ENCODE assay signal across 8 mouse cellular contexts in the genomic region with DNA sequence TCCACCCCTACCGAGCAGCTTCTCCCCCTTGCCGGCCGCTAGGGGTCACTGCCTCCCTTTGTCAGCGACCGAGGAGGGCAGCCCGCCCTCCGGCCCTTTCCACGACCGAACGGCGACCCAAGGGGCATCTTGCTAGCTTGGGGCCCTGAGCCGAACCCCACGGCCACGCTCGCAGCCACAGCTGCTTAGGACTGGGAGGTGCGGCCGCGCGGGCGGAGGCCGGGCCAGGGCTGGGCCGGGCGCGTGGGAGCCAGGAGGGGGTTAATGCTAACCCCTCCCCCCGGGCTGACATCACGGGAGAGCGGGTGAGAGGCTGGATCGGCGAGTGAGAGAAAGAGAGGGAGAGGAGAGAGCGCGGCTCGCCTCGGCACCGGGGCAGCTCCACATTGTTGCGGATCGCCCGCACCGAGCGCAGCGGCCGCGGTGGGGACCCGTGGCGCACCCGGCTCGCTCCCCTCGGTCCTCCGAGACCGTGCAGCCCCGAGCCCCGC. TPM values are rescaled to one million over a fixed set of nuclear protein-coding genes. Genes with fewer than 3 reads are reported as not detected.
DNase-seq lines count a peak whose midpoint lies in the region; ATAC-seq and TF ChIP-seq lines count a peak whose summit lies in the region.

TSS of gene Nectin1 (plus strand) at position 338 of the 491 bp plus-strand sequence.

- intact Hi-C loops in heart, postnatal 10 days (cut with DNase I), result loop anchor here (1.0 to 5.0 kb wide), 4 partner anchors 59 to 406 kb away; no protein-coding TSS in a partner anchor

- H3K27me3 ChIP-seq in forebrain, embryonic 13.5 days, result 0 out of 2 replicates have a peak, but pooled peaks cover 4% of the 10 kb centered on the region
- peaks cover 65% of the 10 kb centered on the region for H3K27me3 ChIP-seq in liver, embryonic 15.5 days
- H3K27me3 ChIP-seq in neural tube, embryonic 12.5 days (replicated peaks), result peaks cover 5% of the 10 kb centered on the region; the same call in 1 of the 2 replicates
- H3K27me3 ChIP-seq in stomach, postnatal 0 days (ENCODE audit: control insufficient read depth, insufficient read depth, low read length), result no peaks in the 10 kb centered on the region

- TF ChIP-seq EP300 in stomach, postnatal 0 days (optimal IDR thresholded peaks at IDR 0.05), result no peak

- H3K4me1 ChIP-seq in forebrain, embryonic 13.5 days, result peaks cover 50% of the 10 kb centered on the region
- peaks cover 19% of the 10 kb centered on the region for H3K4me1 ChIP-seq in liver, embryonic 15.5 days (replicated peaks)
- peaks cover 48% of the 10 kb centered on the region for H3K4me1 ChIP-seq in neural tube, embryonic 12.5 days
- H3K4me1 ChIP-seq in stomach, postnatal 0 days (replicated peaks; ENCODE audit: control insufficient read depth, insufficient read depth), result no peaks in the 10 kb centered on the region

- DNase-seq in c-Kit-positive CD71-negative TER-119-negative erythroid progenitor cells, embryonic 14.5 days (ENCODE audit: low read depth), result peak; percentile 49
- peak; percentile 89 to 90 for DNase-seq in heart, postnatal 10 days
- DNase-seq in kidney, postnatal 4 days, result peak; percentile 90 to 93
- DNase-seq in stomach, postnatal 0 days (ENCODE audit: low spot score), result peak; percentile 90

- no peaks in the 10 kb centered on the region for H3K9me3 ChIP-seq in forebrain, embryonic 13.5 days (replicated peaks)
- H3K9me3 ChIP-seq in liver, embryonic 15.5 days (replicated peaks), result no peaks in the 10 kb centered on the region
- no peaks in the 10 kb centered on the region for H3K9me3 ChIP-seq in neural tube, embryonic 12.5 days
- H3K9me3 ChIP-seq in stomach, postnatal 0 days (ENCODE audit: control insufficient read depth, low read length), result no peaks in the 10 kb centered on the region

- WGBS in forebrain, embryonic 13.5 days, result 0% methylated on average over 49 of the region's 51 CpGs
- WGBS in liver, embryonic 15.5 days (ENCODE audit: insufficient replicate concordance), result under 1% methylated on average over 51 of the region's 51 CpGs
- WGBS in neural tube, embryonic 12.5 days, result under 1% methylated on average over 49 of the region's 51 CpGs
- WGBS in stomach, postnatal 0 days, result under 1% methylated on average over 39 of the region's 51 CpGs

- H3K4me2 ChIP-seq in forebrain, embryonic 13.5 days, result peak within 1 kb of the TSS; percentile 91
- peak within 1 kb of the TSS; percentile 71 for H3K4me2 ChIP-seq in liver, embryonic 15.5 days
- peak within 1 kb of the TSS; percentile 85 for H3K4me2 ChIP-seq in neural tube, embryonic 12.5 days (replicated peaks)
- H3K4me2 ChIP-seq in stomach, postnatal 0 days (replicated peaks; ENCODE audit: low read depth), result peak within 1 kb of the TSS; percentile 99

- TF ChIP-seq CTCF in stomach, postnatal 0 days (IDR thresholded peaks at IDR 0.05; ENCODE audit: low read depth), result peak; percentile 93

- peak within 1 kb of the TSS; percentile 94 for H3K4me3 ChIP-seq in forebrain, embryonic 13.5 days
- peak within 1 kb of the TSS; percentile 63 for H3K4me3 ChIP-seq in liver, embryonic 15.5 days (replicated peaks)
- H3K4me3 ChIP-seq in neural tube, embryonic 12.5 days, result peak within 1 kb of the TSS; percentile 98
- peak within 1 kb of the TSS; percentile 86 for H3K4me3 ChIP-seq in stomach, postnatal 0 days (ENCODE audit: low read depth, low read length)

- H3K36me3 ChIP-seq in forebrain, embryonic 13.5 days (ENCODE audit: poor library complexity, severe bottlenecking), result no peaks in the 10 kb centered on the region
- no peaks in the 10 kb centered on the region for H3K36me3 ChIP-seq in liver, embryonic 15.5 days (replicated peaks)
- H3K36me3 ChIP-seq in neural tube, embryonic 12.5 days, result no peaks in the 10 kb centered on the region
- no peaks in the 10 kb centered on the region for H3K36me3 ChIP-seq in stomach, postnatal 0 days (ENCODE audit: control insufficient read depth, insufficient read depth, low read length)

- peak within 1 kb of the TSS; percentile 96 for H3K9ac ChIP-seq in forebrain, embryonic 13.5 days
- peak within 1 kb of the TSS; percentile 60 for H3K9ac ChIP-seq in liver, embryonic 15.5 days
- H3K9ac ChIP-seq in neural tube, embryonic 12.5 days, result peak within 1 kb of the TSS; percentile 97
- peak within 1 kb of the TSS; percentile 79 for H3K9ac ChIP-seq in stomach, postnatal 0 days (ENCODE audit: low read length)

- ATAC-seq in CD4-positive, CD25-positive, alpha-beta regulatory T cell, adult 4 months, result peak; percentile 82
- peak; percentile 92 for ATAC-seq in forebrain, embryonic 13.5 days
- ATAC-seq in liver, embryonic 15.5 days (ENCODE audit: insufficient read depth), result peak; percentile 79
- peak; percentile 81 for ATAC-seq in neural tube, embryonic 12.5 days (ENCODE audit: low FRiP score, low read depth)
- peak; percentile 90 for ATAC-seq in stomach, postnatal 0 days (ENCODE audit: low FRiP score, low TSS enrichment)

- H3K27ac ChIP-seq in forebrain, embryonic 13.5 days, result peak within 1 kb of the TSS; percentile 99
- H3K27ac ChIP-seq in liver, embryonic 15.5 days (replicated peaks), result peak within 1 kb of the TSS; percentile 73
- H3K27ac ChIP-seq in neural tube, embryonic 12.5 days, result peak within 1 kb of the TSS; percentile 94
- peak within 1 kb of the TSS; percentile 94 for H3K27ac ChIP-seq in stomach, postnatal 0 days (replicated peaks)

RNA-seq across cellular contexts. Expression of gene Nectin1, which starts in this region (rescaled TPM):
- under 1 TPM; 0.34 to 0.48 TPM for polyA plus RNA-seq in CD4-positive, CD25-positive, alpha-beta regulatory T cell, adult 4 months (2017; shearing (Covaris generic))
- 8.8 and 10.0 TPM in 2 replicates for polyA plus RNA-seq in forebrain, embryonic 13.5 days (2015; fragmentation: Nextera tagmentation; extraction: Ambion mirVana)
- 1 to 10 TPM; 7.0 to 9.5 TPM for total RNA-seq in heart, postnatal 10 days (2021)
- polyA plus RNA-seq in liver, embryonic 15.5 days (2015; fragmentation: Nextera tagmentation; extraction: Ambion mirVana), result 1.6 and 1.8 TPM in 2 replicates
- polyA plus RNA-seq in neural tube, embryonic 12.5 days (2016; fragmentation: Nextera tagmentation; extraction: Ambion mirVana), result 15.2 and 15.5 TPM in 2 replicates
- 5.9 and 6.7 TPM in 2 replicates for polyA plus RNA-seq in stomach, postnatal 0 days (2015; fragmentation: Nextera tagmentation; extraction: Ambion mirVana)

Comparison
In these comparisons a context has a peak if more than half of its experiments do, and no peak if none do; other contexts are left out.
1. Peak in every context shown above with its lines: DNase-seq, ATAC-seq, H3K4me3 ChIP-seq and H3K27ac ChIP-seq.
2. Peak in ATAC-seq in CD4-positive, CD25-positive, alpha-beta regulatory T cell, adult 4 months; RNA of the gene not detected or under 1 TPM.